ENCODE assay signal across 28 mouse cellular contexts in genomic region chr15:61708928-61709327, GRCm38 (mm10).
DNase-seq lines count a peak whose midpoint lies in the region; ATAC-seq and TF ChIP-seq lines count a peak whose summit lies in the region.
"Had no signal": no experiment of that assay in that cellular context is flagged by ENCODE, and none has a peak within 500 bp of the region (broad histone marks: within the 10 kb centered on the region; RNA-seq: fewer than 3 reads in every experiment).

No protein-coding gene starts in this region.

- 0 out of 2 replicates have a peak, but pooled peaks have one; percentile 12 for ATAC-seq in midbrain, embryonic 12.5 days (ENCODE audit: low FRiP score, low read depth)
- ATAC-seq in midbrain, postnatal 0 days (ENCODE audit: low FRiP score) = no peak
- 0 out of 2 replicates have a peak, but pooled peaks have one; percentile 21 for ATAC-seq in midbrain, embryonic 16.5 days
- no peak for ATAC-seq in midbrain, embryonic 15.5 days (replicated peaks)
- ATAC-seq in forebrain, embryonic 12.5 days (ENCODE audit: low FRiP score) = no peak
- ATAC-seq: CD4-positive, CD25-positive, alpha-beta regulatory T cell, adult 4 months; forebrain, embryonic 14.5 days; forebrain, postnatal 0 days; hindbrain, postnatal 0 days had no signal

- H3K27ac ChIP-seq in midbrain, embryonic 12.5 days (replicated peaks) = no peak overlapping the region
- no peak overlapping the region for H3K27ac ChIP-seq in midbrain, postnatal 0 days (ENCODE audit: low read depth, low read length)
- no peak overlapping the region for H3K27ac ChIP-seq in midbrain, embryonic 16.5 days (ENCODE audit: low read length)
- H3K27ac ChIP-seq in midbrain, embryonic 15.5 days = no peak overlapping the region
- no peak overlapping the region for H3K27ac ChIP-seq in forebrain, embryonic 12.5 days
- H3K27ac ChIP-seq: embryonic facial prominence, embryonic 10.5 days; embryonic facial prominence, embryonic 13.5 days; gastrocnemius, adult 2 months; hindbrain, embryonic 14.5 days; hindbrain, postnatal 0 days had no signal

- no peaks in the 10 kb centered on the region for H3K36me3 ChIP-seq in midbrain, embryonic 12.5 days
- no peaks in the 10 kb centered on the region for H3K36me3 ChIP-seq in midbrain, postnatal 0 days (ENCODE audit: insufficient read depth, low read length)
- no peaks in the 10 kb centered on the region for H3K36me3 ChIP-seq in midbrain, embryonic 16.5 days (ENCODE audit: control insufficient read depth, insufficient read depth, low read length)
- H3K36me3 ChIP-seq in midbrain, embryonic 15.5 days (replicated peaks) = no peaks in the 10 kb centered on the region
- no peaks in the 10 kb centered on the region for H3K36me3 ChIP-seq in forebrain, embryonic 12.5 days (replicated peaks)
- H3K36me3 ChIP-seq: embryonic facial prominence, embryonic 10.5 days; embryonic facial prominence, embryonic 13.5 days; heart, embryonic 12.5 days; heart, embryonic 15.5 days had no signal

- no peaks in the 10 kb centered on the region for H3K4me1 ChIP-seq in midbrain, embryonic 12.5 days
- H3K4me1 ChIP-seq in midbrain, postnatal 0 days (ENCODE audit: insufficient read depth, low read length) = no peaks in the 10 kb centered on the region
- no peaks in the 10 kb centered on the region for H3K4me1 ChIP-seq in midbrain, embryonic 16.5 days (ENCODE audit: control insufficient read depth, insufficient read depth, low read length)
- H3K4me1 ChIP-seq in midbrain, embryonic 15.5 days = no peaks in the 10 kb centered on the region
- no peaks in the 10 kb centered on the region for H3K4me1 ChIP-seq in forebrain, embryonic 12.5 days
- H3K4me1 ChIP-seq: embryonic facial prominence, embryonic 10.5 days; embryonic facial prominence, embryonic 13.5 days had no signal

- no peak overlapping the region for H3K9ac ChIP-seq in midbrain, embryonic 12.5 days (replicated peaks)
- no peak overlapping the region for H3K9ac ChIP-seq in midbrain, postnatal 0 days (replicated peaks; ENCODE audit: low read length, poor library complexity, severe bottlenecking)
- no peak overlapping the region for H3K9ac ChIP-seq in midbrain, embryonic 16.5 days (ENCODE audit: low read depth, low read length)
- H3K9ac ChIP-seq in midbrain, embryonic 15.5 days = no peak overlapping the region
- H3K9ac ChIP-seq in forebrain, embryonic 12.5 days = no peak overlapping the region
- H3K9ac ChIP-seq: embryonic facial prominence, embryonic 13.5 days; forebrain, postnatal 0 days; heart, embryonic 12.5 days; heart, embryonic 15.5 days; hindbrain, embryonic 14.5 days had no signal

- WGBS in midbrain, embryonic 12.5 days = 74% methylated on average over 4 of the region's 4 CpGs
- 46% methylated on average over 4 of the region's 4 CpGs for WGBS in midbrain, postnatal 0 days
- 58% methylated on average over 4 of the region's 4 CpGs for WGBS in midbrain, embryonic 16.5 days
- 56% methylated on average over 4 of the region's 4 CpGs for WGBS in midbrain, embryonic 15.5 days
- WGBS in forebrain, embryonic 12.5 days = 75% methylated on average over 4 of the region's 4 CpGs

- no peak overlapping the region for H3K4me2 ChIP-seq in midbrain, embryonic 12.5 days (replicated peaks)
- H3K4me2 ChIP-seq in midbrain, postnatal 0 days (ENCODE audit: low read depth, low read length, poor library complexity, severe bottlenecking) = no peak overlapping the region
- H3K4me2 ChIP-seq in midbrain, embryonic 16.5 days (ENCODE audit: low read length) = no peak overlapping the region
- H3K4me2 ChIP-seq in midbrain, embryonic 15.5 days = no peak overlapping the region
- H3K4me2 ChIP-seq in forebrain, embryonic 12.5 days = no peak overlapping the region
- H3K4me2 ChIP-seq: embryonic facial prominence, embryonic 13.5 days; heart, embryonic 12.5 days; hindbrain, embryonic 14.5 days had no signal

- no peak for TF ChIP-seq CTCF in midbrain, postnatal 0 days (IDR thresholded peaks at IDR 0.05)

- no peaks in the 10 kb centered on the region for H3K9me3 ChIP-seq in midbrain, embryonic 12.5 days
- no peaks in the 10 kb centered on the region for H3K9me3 ChIP-seq in midbrain, postnatal 0 days (ENCODE audit: low read length)
- H3K9me3 ChIP-seq in midbrain, embryonic 16.5 days (replicated peaks; ENCODE audit: control insufficient read depth, low read length, poor library complexity, severe bottlenecking) = no peaks in the 10 kb centered on the region
- H3K9me3 ChIP-seq in midbrain, embryonic 15.5 days = no peaks in the 10 kb centered on the region
- H3K9me3 ChIP-seq in forebrain, embryonic 12.5 days = no peaks in the 10 kb centered on the region
- H3K9me3 ChIP-seq: embryonic facial prominence, embryonic 10.5 days; embryonic facial prominence, embryonic 13.5 days; heart, embryonic 12.5 days; heart, embryonic 15.5 days had no signal

- no peaks in the 10 kb centered on the region for H3K27me3 ChIP-seq in midbrain, embryonic 12.5 days
- H3K27me3 ChIP-seq in midbrain, postnatal 0 days (ENCODE audit: insufficient read depth, low read length) = no peaks in the 10 kb centered on the region
- H3K27me3 ChIP-seq in midbrain, embryonic 16.5 days (ENCODE audit: control insufficient read depth, insufficient read depth, low read depth, low read length) = no peaks in the 10 kb centered on the region
- H3K27me3 ChIP-seq in midbrain, embryonic 15.5 days (replicated peaks) = no peaks in the 10 kb centered on the region
- H3K27me3 ChIP-seq in forebrain, embryonic 12.5 days = no peaks in the 10 kb centered on the region
- H3K27me3 ChIP-seq: embryonic facial prominence, embryonic 13.5 days; heart, embryonic 12.5 days; heart, embryonic 15.5 days had no signal

- no peak for DNase-seq in midbrain, postnatal 0 days (ENCODE audit: low spot score)
- DNase-seq in retina, postnatal 1 day = peak; percentile 19
- DNase-seq: adrenal gland, adult 2 months; adrenal gland, postnatal 14 days; cerebellum, adult 11-12 months; cerebellum, adult 8-10 months; cerebellum, postnatal 10 days; cerebellum, postnatal 36 days; embryo, embryonic 11 days; forebrain, postnatal 0 days; gastrocnemius, adult 2 months; gastrocnemius, postnatal 14 days; heart, adult 18-20 months; heart, postnatal 10 days; heart, postnatal 4 days had no signal

- no peak overlapping the region for H3K4me3 ChIP-seq in midbrain, embryonic 12.5 days
- no peak overlapping the region for H3K4me3 ChIP-seq in midbrain, postnatal 0 days (ENCODE audit: low read depth, low read length)
- no peak overlapping the region for H3K4me3 ChIP-seq in midbrain, embryonic 16.5 days (ENCODE audit: low read depth, low read length)
- no peak overlapping the region for H3K4me3 ChIP-seq in midbrain, embryonic 15.5 days
- no peak overlapping the region for H3K4me3 ChIP-seq in forebrain, embryonic 12.5 days (replicated peaks)
- H3K4me3 ChIP-seq: embryonic facial prominence, embryonic 10.5 days; embryonic facial prominence, embryonic 13.5 days; erythroblast, embryonic 14.5 days; gastrocnemius, adult 2 months; heart, embryonic 12.5 days; heart, embryonic 15.5 days had no signal

Comparison
In these comparisons a context has a peak if more than half of its experiments do, and no peak if none do; other contexts are left out.
1. ATAC-seq: peak in midbrain, embryonic 12.5 days (single experiment) and midbrain, embryonic 16.5 days (single experiment); none in midbrain, postnatal 0 days (single experiment), midbrain, embryonic 15.5 days (single experiment) and forebrain, embryonic 12.5 days (single experiment).